Mouse (Mus musculus): ENCODE measurements around the gene Sparc. TPM values are rescaled to one million over a fixed set of nuclear protein-coding genes. Genes with fewer than 3 reads are reported as not detected.

Gene Sparc
- polyA plus RNA-seq, 1 experiment from 2014 or later, result 931 TPM

DNA sequence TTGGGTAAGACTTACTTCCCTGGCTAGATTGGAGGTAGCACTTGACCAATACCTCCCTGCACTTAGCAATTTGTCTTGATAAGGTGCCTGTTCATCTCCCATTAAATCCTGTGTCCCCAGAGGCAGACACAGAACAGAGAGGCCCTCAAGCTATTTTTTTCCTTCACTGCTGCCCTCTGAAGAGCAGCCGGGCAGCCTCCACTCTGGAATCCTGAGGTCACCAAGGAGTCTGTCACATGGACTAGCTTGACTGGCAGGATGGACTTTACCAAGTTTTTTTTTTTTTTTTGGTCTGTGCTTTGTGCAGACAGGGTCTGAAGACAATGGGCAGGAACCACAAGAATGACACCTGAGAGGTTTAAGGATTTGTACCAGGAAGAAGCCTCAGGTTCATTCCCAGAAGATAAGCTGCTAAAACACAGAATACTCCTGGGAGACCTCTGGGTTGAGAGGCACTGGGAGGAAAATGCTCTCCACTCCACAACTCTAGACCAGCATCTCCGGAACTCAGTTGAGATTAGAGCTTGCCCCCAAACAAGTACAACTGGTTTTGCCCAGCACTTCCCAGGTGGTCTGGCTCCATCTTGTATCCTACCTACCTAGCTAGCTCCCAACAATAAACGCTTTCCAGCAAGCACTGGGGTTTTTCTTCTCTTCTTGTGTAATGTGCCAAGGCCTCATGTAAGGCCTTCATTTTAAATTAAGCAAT, 37.0 kb upstream of the Sparc start:
- peaks cover under 1% of the 10 kb centered on the region; the same call in 1 of the 2 replicates for H3K36me3 ChIP-seq (ENCODE audit: control insufficient read depth, insufficient read depth)
- peak overlapping the region; percentile 96 for H3K4me2 ChIP-seq (replicated peaks; ENCODE audit: low read depth)
- H3K4me1 ChIP-seq (replicated peaks; ENCODE audit: control insufficient read depth, insufficient read depth, low read length), result peaks cover 5% of the 10 kb centered on the region; the same call in 1 of the 2 replicates
- peak overlapping the region; percentile 77 for H3K9ac ChIP-seq (ENCODE audit: low read depth, low read length)
- H3K27ac ChIP-seq (ENCODE audit: low read depth, low read length), result peak overlapping the region; percentile 87
- TF ChIP-seq CTCF (IDR thresholded peaks at IDR 0.05; ENCODE audit: low read depth), result no peak
- H3K27me3 ChIP-seq (replicated peaks; ENCODE audit: control insufficient read depth, insufficient read depth, low read length), result no peaks in the 10 kb centered on the region
- WGBS, result 10% methylated on average over 3 of the region's 3 CpGs
- no peak for ATAC-seq
- H3K9me3 ChIP-seq (ENCODE audit: control insufficient read depth), result no peaks in the 10 kb centered on the region
- H3K4me3 ChIP-seq (ENCODE audit: low read depth, low read length), result peak overlapping the region; percentile 87

DNA sequence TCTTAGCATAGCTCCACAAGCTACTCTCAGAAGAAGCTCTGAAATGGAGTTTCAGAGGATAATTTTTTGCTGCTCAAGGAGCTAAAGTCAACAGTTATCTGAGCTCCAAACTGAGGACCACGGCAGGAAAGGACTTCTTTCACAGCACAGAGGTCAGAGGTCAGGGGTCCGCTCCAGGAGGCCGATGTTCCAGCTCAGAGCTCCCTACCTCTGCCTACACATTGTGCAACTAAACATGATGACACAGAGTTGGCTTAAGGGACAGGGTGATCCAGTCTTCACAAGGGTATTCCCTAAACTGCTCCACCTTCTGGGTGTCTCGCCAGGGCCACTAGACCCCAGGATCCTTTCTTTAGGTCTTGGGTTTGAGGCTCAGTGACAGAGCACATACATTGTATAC, 35.5 kb upstream of the Sparc start:
- no peak for ATAC-seq
- no peak for TF ChIP-seq CTCF (IDR thresholded peaks at IDR 0.05; ENCODE audit: low read depth)
- peaks cover 5% of the 10 kb centered on the region; the same call in 1 of the 2 replicates for H3K4me1 ChIP-seq (replicated peaks; ENCODE audit: control insufficient read depth, insufficient read depth, low read length)
- no peak overlapping the region; the same call in 1 of the 2 replicates for H3K4me2 ChIP-seq (replicated peaks; ENCODE audit: low read depth)
- H3K36me3 ChIP-seq (ENCODE audit: control insufficient read depth, insufficient read depth), result peaks cover 6% of the 10 kb centered on the region; the same call in 1 of the 2 replicates
- H3K27me3 ChIP-seq (replicated peaks; ENCODE audit: control insufficient read depth, insufficient read depth, low read length), result no peaks in the 10 kb centered on the region
- H3K9ac ChIP-seq (ENCODE audit: low read depth, low read length), result no peak overlapping the region
- 51% methylated on average over 4 of the region's 4 CpGs for WGBS
- H3K9me3 ChIP-seq (ENCODE audit: control insufficient read depth), result no peaks in the 10 kb centered on the region
- no peak overlapping the region for H3K4me3 ChIP-seq (ENCODE audit: low read depth, low read length)
- H3K27ac ChIP-seq (ENCODE audit: low read depth, low read length), result no peak overlapping the region

GRCm38 (mm10) chr11:55455166-55455565, 32.2 kb upstream of the Sparc start:
- ATAC-seq, result peak; percentile 89
- Histone ChIP-seq H3K27ac (ENCODE audit: low read depth, low read length) (peak overlapping the region; percentile 66), H3K36me3 (ENCODE audit: control insufficient read depth, insufficient read depth) (peaks cover 27% of the 10 kb centered on the region), H3K4me3 (ENCODE audit: low read depth, low read length) (no peak overlapping the region), H3K9ac (ENCODE audit: low read depth, low read length) (no peak overlapping the region), H3K9me3 (ENCODE audit: control insufficient read depth) (no peaks in the 10 kb centered on the region), H3K4me1 (replicated peaks; ENCODE audit: control insufficient read depth, insufficient read depth, low read length) (peaks cover 5% of the 10 kb centered on the region; the same call in 1 of the 2 replicates), H3K4me2 (replicated peaks; ENCODE audit: low read depth) (no peak overlapping the region), H3K27me3 (replicated peaks; ENCODE audit: control insufficient read depth, insufficient read depth, low read length) (no peaks in the 10 kb centered on the region)
- WGBS, result 28% methylated on average over 2 of the region's 2 CpGs
- no peak for TF ChIP-seq CTCF (IDR thresholded peaks at IDR 0.05; ENCODE audit: low read depth)

- no peak for ATAC-seq
- TF ChIP-seq CTCF (IDR thresholded peaks at IDR 0.05; ENCODE audit: low read depth), result no peak
- Histone ChIP-seq H3K27ac (ENCODE audit: low read depth, low read length) (no peak overlapping the region), H3K4me1 (replicated peaks; ENCODE audit: control insufficient read depth, insufficient read depth, low read length) (peaks cover 4% of the 10 kb centered on the region; the same call in 1 of the 2 replicates), H3K4me2 (replicated peaks; ENCODE audit: low read depth) (no peak overlapping the region), H3K9me3 (ENCODE audit: control insufficient read depth) (no peaks in the 10 kb centered on the region), H3K36me3 (ENCODE audit: control insufficient read depth, insufficient read depth) (peaks cover 41% of the 10 kb centered on the region), H3K27me3 (replicated peaks; ENCODE audit: control insufficient read depth, insufficient read depth, low read length) (no peaks in the 10 kb centered on the region), H3K4me3 (ENCODE audit: low read depth, low read length) (no peak overlapping the region), H3K9ac (ENCODE audit: low read depth, low read length) (no peak overlapping the region)
- 88% methylated on average over 4 of the region's 4 CpGs for WGBS
Measured at GRCm38 (mm10) chr11:55453640-55454039, 30.7 kb upstream of the Sparc start.

GRCm38 (mm10) chr11:55450311-55450710, 27.3 kb upstream of the Sparc start:
- H3K4me1 ChIP-seq (replicated peaks; ENCODE audit: control insufficient read depth, insufficient read depth, low read length), result no peaks in the 10 kb centered on the region; the same call in 1 of the 2 replicates
- H3K9me3 ChIP-seq (ENCODE audit: control insufficient read depth), result no peaks in the 10 kb centered on the region
- no peak overlapping the region for H3K4me2 ChIP-seq (replicated peaks; ENCODE audit: low read depth)
- H3K36me3 ChIP-seq (ENCODE audit: control insufficient read depth, insufficient read depth), result peaks cover 62% of the 10 kb centered on the region
- no peak for TF ChIP-seq CTCF (IDR thresholded peaks at IDR 0.05; ENCODE audit: low read depth)
- no peak overlapping the region for H3K27ac ChIP-seq (ENCODE audit: low read depth, low read length)
- no peak overlapping the region for H3K4me3 ChIP-seq (ENCODE audit: low read depth, low read length)
- no peaks in the 10 kb centered on the region for H3K27me3 ChIP-seq (replicated peaks; ENCODE audit: control insufficient read depth, insufficient read depth, low read length)
- no peak for ATAC-seq
- 66% methylated on average over 4 of the region's 4 CpGs for WGBS
- H3K9ac ChIP-seq (ENCODE audit: low read depth, low read length), result no peak overlapping the region

- no peaks in the 10 kb centered on the region; the same call in 1 of the 2 replicates for H3K4me1 ChIP-seq (replicated peaks; ENCODE audit: control insufficient read depth, insufficient read depth, low read length)
- ATAC-seq, result no peak
- no peak overlapping the region for H3K4me3 ChIP-seq (ENCODE audit: low read depth, low read length)
- no peak overlapping the region for H3K9ac ChIP-seq (ENCODE audit: low read depth, low read length)
- H3K36me3 ChIP-seq (ENCODE audit: control insufficient read depth, insufficient read depth), result peaks cover 64% of the 10 kb centered on the region
- TF ChIP-seq CTCF (IDR thresholded peaks at IDR 0.05; ENCODE audit: low read depth), result no peak
- H3K27ac ChIP-seq (ENCODE audit: low read depth, low read length), result peak overlapping the region; percentile 16
- no peaks in the 10 kb centered on the region for H3K9me3 ChIP-seq (ENCODE audit: control insufficient read depth)
- no peak overlapping the region for H3K4me2 ChIP-seq (replicated peaks; ENCODE audit: low read depth)
- 67% methylated on average over 7 of the region's 7 CpGs for WGBS
- H3K27me3 ChIP-seq (replicated peaks; ENCODE audit: control insufficient read depth, insufficient read depth, low read length), result no peaks in the 10 kb centered on the region
Measured at GRCm38 (mm10) chr11:55449531-55449930, 26.5 kb upstream of the Sparc start.

Data from intestine, postnatal 0 days (tissue).